ENCODE assay signal across 28 mouse cellular contexts in the genomic region with DNA sequence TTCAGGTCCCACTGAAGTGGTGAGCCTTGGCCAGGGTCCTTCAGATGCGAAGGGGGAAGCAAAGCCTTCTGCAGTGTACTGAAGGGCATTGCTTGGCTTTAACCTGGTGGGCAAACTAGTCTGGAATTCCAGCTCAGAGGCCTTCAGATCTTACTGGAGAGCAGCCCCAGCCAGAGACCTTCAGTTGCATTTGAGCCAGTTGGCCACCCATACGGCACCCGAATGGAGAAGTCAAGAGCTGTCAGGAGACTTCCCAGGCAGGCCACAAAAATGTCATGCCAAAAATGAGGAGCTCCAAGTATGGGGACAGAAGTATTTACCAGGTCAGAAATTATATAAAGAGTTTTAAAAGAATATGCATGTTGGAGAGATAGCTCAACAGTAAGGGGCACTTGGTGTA. TPM values are rescaled to one million over a fixed set of nuclear protein-coding genes. Genes with fewer than 3 reads are reported as not detected.
DNase-seq lines count a peak whose midpoint lies in the region; ATAC-seq lines count a peak whose summit lies in the region.
"Had no signal": no experiment of that assay in that cellular context is flagged by ENCODE, and none has a peak within 500 bp of the region (broad histone marks: within the 10 kb centered on the region; RNA-seq: fewer than 3 reads in every experiment).

Gene Nudt15, minus strand, starts transcription at position 192 of the 400 bp plus-strand sequence.

- no peak within 1 kb of the TSS for H3K4me3 ChIP-seq in embryonic facial prominence, embryonic 11.5 days (ENCODE audit: low read depth, low read length)
- H3K4me3 ChIP-seq in embryonic facial prominence, embryonic 10.5 days: no peak within 1 kb of the TSS
- H3K4me3 ChIP-seq in hindbrain, embryonic 11.5 days (ENCODE audit: low read depth, low read length): no peak within 1 kb of the TSS
- H3K4me3 ChIP-seq in hindbrain, embryonic 10.5 days: no peak within 1 kb of the TSS
- no peak within 1 kb of the TSS for H3K4me3 ChIP-seq in midbrain, embryonic 11.5 days (ENCODE audit: low read depth, low read length)
- H3K4me3 ChIP-seq in midbrain, embryonic 15.5 days: no peak within 1 kb of the TSS
- no peak within 1 kb of the TSS for H3K4me3 ChIP-seq in hindbrain, embryonic 14.5 days (replicated peaks; ENCODE audit: low read length)
- H3K4me3 ChIP-seq: embryonic facial prominence, embryonic 12.5 days; limb, embryonic 13.5 days; lung, embryonic 15.5 days; midbrain, embryonic 12.5 days had no signal

- no peaks in the 10 kb centered on the region for H3K36me3 ChIP-seq in embryonic facial prominence, embryonic 11.5 days (replicated peaks; ENCODE audit: control insufficient read depth, insufficient read depth, low read depth, low read length)
- no peaks in the 10 kb centered on the region for H3K36me3 ChIP-seq in embryonic facial prominence, embryonic 10.5 days (replicated peaks)
- no peaks in the 10 kb centered on the region for H3K36me3 ChIP-seq in hindbrain, embryonic 11.5 days (ENCODE audit: control insufficient read depth, insufficient read depth, low read length)
- H3K36me3 ChIP-seq in hindbrain, embryonic 10.5 days: no peaks in the 10 kb centered on the region
- H3K36me3 ChIP-seq in midbrain, embryonic 11.5 days (ENCODE audit: control insufficient read depth, insufficient read depth, low read length): no peaks in the 10 kb centered on the region
- no peaks in the 10 kb centered on the region for H3K36me3 ChIP-seq in midbrain, embryonic 15.5 days (replicated peaks)
- no peaks in the 10 kb centered on the region for H3K36me3 ChIP-seq in hindbrain, embryonic 14.5 days (replicated peaks; ENCODE audit: control insufficient read depth, insufficient read depth)
- H3K36me3 ChIP-seq: embryonic facial prominence, embryonic 12.5 days; limb, embryonic 13.5 days; lung, embryonic 15.5 days; midbrain, embryonic 12.5 days had no signal

- H3K9ac ChIP-seq in embryonic facial prominence, embryonic 11.5 days (replicated peaks; ENCODE audit: low read length): no peak within 1 kb of the TSS
- no peak within 1 kb of the TSS for H3K9ac ChIP-seq in hindbrain, embryonic 11.5 days (ENCODE audit: low read depth, low read length)
- H3K9ac ChIP-seq in midbrain, embryonic 11.5 days (ENCODE audit: low read length): no peak within 1 kb of the TSS
- H3K9ac ChIP-seq in midbrain, embryonic 15.5 days: no peak within 1 kb of the TSS
- no peak within 1 kb of the TSS for H3K9ac ChIP-seq in hindbrain, embryonic 14.5 days
- H3K9ac ChIP-seq: embryonic facial prominence, embryonic 12.5 days; limb, embryonic 13.5 days; lung, embryonic 15.5 days; midbrain, embryonic 12.5 days had no signal

- H3K9me3 ChIP-seq in embryonic facial prominence, embryonic 11.5 days (replicated peaks; ENCODE audit: control insufficient read depth, low read length): no peaks in the 10 kb centered on the region
- no peaks in the 10 kb centered on the region for H3K9me3 ChIP-seq in embryonic facial prominence, embryonic 10.5 days
- H3K9me3 ChIP-seq in hindbrain, embryonic 11.5 days (ENCODE audit: control insufficient read depth, low read length): no peaks in the 10 kb centered on the region
- no peaks in the 10 kb centered on the region for H3K9me3 ChIP-seq in hindbrain, embryonic 10.5 days
- H3K9me3 ChIP-seq in midbrain, embryonic 11.5 days (ENCODE audit: control insufficient read depth, low read length): no peaks in the 10 kb centered on the region
- H3K9me3 ChIP-seq in midbrain, embryonic 15.5 days: no peaks in the 10 kb centered on the region
- H3K9me3 ChIP-seq in hindbrain, embryonic 14.5 days (ENCODE audit: control insufficient read depth, low read length): no peaks in the 10 kb centered on the region
- H3K9me3 ChIP-seq: embryonic facial prominence, embryonic 12.5 days; limb, embryonic 13.5 days; lung, embryonic 15.5 days; midbrain, embryonic 12.5 days had no signal

- 88% methylated on average over 3 of the region's 3 CpGs for WGBS in embryonic facial prominence, embryonic 11.5 days
- 88% methylated on average over 3 of the region's 3 CpGs for WGBS in embryonic facial prominence, embryonic 10.5 days
- WGBS in hindbrain, embryonic 11.5 days: 95% methylated on average over 3 of the region's 3 CpGs
- WGBS in hindbrain, embryonic 10.5 days: 89% methylated on average over 3 of the region's 3 CpGs
- 87% methylated on average over 3 of the region's 3 CpGs for WGBS in midbrain, embryonic 11.5 days
- 87% methylated on average over 3 of the region's 3 CpGs for WGBS in midbrain, embryonic 15.5 days
- 95% methylated on average over 3 of the region's 3 CpGs for WGBS in hindbrain, embryonic 14.5 days

- no peak for DNase-seq in embryonic facial prominence, embryonic 11.5 days (ENCODE audit: low spot score)
- no peak for DNase-seq in embryonic facial prominence, embryonic 10.5 days (ENCODE audit: low spot score)
- DNase-seq in hindbrain, embryonic 11.5 days (ENCODE audit: low spot score): no peak
- DNase-seq in hindbrain, embryonic 10.5 days (ENCODE audit: low spot score): no peak
- DNase-seq in midbrain, embryonic 11.5 days (ENCODE audit: low spot score, missing footprints): no peak
- no peak for DNase-seq in hindbrain, embryonic 14.5 days (ENCODE audit: low spot score)
- DNase-seq in right cerebral cortex, postnatal 25 days: no peak
- DNase-seq: cerebellum, adult 8-10 months; cerebellum, postnatal 25 days; gastrocnemius, postnatal 25 days; heart, adult 18-20 months; heart, postnatal 4 days; kidney, adult 18-20 months; kidney, postnatal 4 days; right cerebral cortex, adult 18-20 months; right cerebral cortex, postnatal 4 days; thymus, adult 18-20 months; thymus, postnatal 25 days had no signal

- no peak for ATAC-seq in embryonic facial prominence, embryonic 11.5 days (replicated peaks; ENCODE audit: insufficient number of reproducible peaks, low FRiP score, low TSS enrichment, low read depth)
- ATAC-seq in hindbrain, embryonic 11.5 days (ENCODE audit: low FRiP score): no peak
- ATAC-seq in midbrain, embryonic 11.5 days (ENCODE audit: low FRiP score): no peak
- ATAC-seq in midbrain, embryonic 15.5 days (replicated peaks): no peak
- ATAC-seq in hindbrain, embryonic 14.5 days (ENCODE audit: low FRiP score): no peak
- ATAC-seq: Patski had no signal

- no peaks in the 10 kb centered on the region for H3K27me3 ChIP-seq in embryonic facial prominence, embryonic 11.5 days (ENCODE audit: control insufficient read depth, insufficient read depth, low read length)
- no peaks in the 10 kb centered on the region for H3K27me3 ChIP-seq in embryonic facial prominence, embryonic 10.5 days (replicated peaks; ENCODE audit: low read depth, poor library complexity, severe bottlenecking)
- no peaks in the 10 kb centered on the region for H3K27me3 ChIP-seq in hindbrain, embryonic 11.5 days (ENCODE audit: control insufficient read depth, insufficient read depth, low read length)
- H3K27me3 ChIP-seq in hindbrain, embryonic 10.5 days (ENCODE audit: insufficient read depth, poor library complexity, severe bottlenecking): no peaks in the 10 kb centered on the region
- no peaks in the 10 kb centered on the region for H3K27me3 ChIP-seq in midbrain, embryonic 11.5 days (ENCODE audit: control insufficient read depth, insufficient read depth, low read length)
- H3K27me3 ChIP-seq in midbrain, embryonic 15.5 days (replicated peaks): no peaks in the 10 kb centered on the region
- no peaks in the 10 kb centered on the region for H3K27me3 ChIP-seq in hindbrain, embryonic 14.5 days (ENCODE audit: control insufficient read depth, insufficient read depth, low read length)
- H3K27me3 ChIP-seq: embryonic facial prominence, embryonic 12.5 days; limb, embryonic 13.5 days; lung, embryonic 15.5 days; midbrain, embryonic 12.5 days had no signal

- no peaks in the 10 kb centered on the region for H3K4me1 ChIP-seq in embryonic facial prominence, embryonic 11.5 days (ENCODE audit: control insufficient read depth, insufficient read depth, low read length)
- H3K4me1 ChIP-seq in embryonic facial prominence, embryonic 10.5 days: peaks cover 5% of the 10 kb centered on the region
- H3K4me1 ChIP-seq in hindbrain, embryonic 11.5 days (replicated peaks; ENCODE audit: control insufficient read depth, insufficient read depth, low read length): no peaks in the 10 kb centered on the region
- peaks cover 8% of the 10 kb centered on the region for H3K4me1 ChIP-seq in hindbrain, embryonic 10.5 days (replicated peaks)
- H3K4me1 ChIP-seq in midbrain, embryonic 11.5 days (ENCODE audit: control insufficient read depth, insufficient read depth, low read length): 0 out of 2 replicates have a peak, but pooled peaks cover 2% of the 10 kb centered on the region
- H3K4me1 ChIP-seq in midbrain, embryonic 15.5 days: peaks cover 6% of the 10 kb centered on the region
- 0 out of 2 replicates have a peak, but pooled peaks cover 3% of the 10 kb centered on the region for H3K4me1 ChIP-seq in hindbrain, embryonic 14.5 days (replicated peaks; ENCODE audit: control insufficient read depth, insufficient read depth, low read length)
- H3K4me1 ChIP-seq: embryonic facial prominence, embryonic 12.5 days; limb, embryonic 13.5 days; lung, embryonic 15.5 days had no signal

- H3K4me2 ChIP-seq in embryonic facial prominence, embryonic 11.5 days (ENCODE audit: low read depth, low read length): no peak within 1 kb of the TSS
- H3K4me2 ChIP-seq in hindbrain, embryonic 11.5 days (replicated peaks; ENCODE audit: low read depth, low read length): no peak within 1 kb of the TSS
- no peak within 1 kb of the TSS for H3K4me2 ChIP-seq in midbrain, embryonic 11.5 days
- H3K4me2 ChIP-seq in midbrain, embryonic 15.5 days: no peak within 1 kb of the TSS
- no peak within 1 kb of the TSS for H3K4me2 ChIP-seq in hindbrain, embryonic 14.5 days (replicated peaks)
- H3K4me2 ChIP-seq: embryonic facial prominence, embryonic 12.5 days; heart, embryonic 11.5 days; limb, embryonic 13.5 days; liver, embryonic 11.5 days; lung, embryonic 15.5 days; midbrain, embryonic 12.5 days had no signal

- H3K27ac ChIP-seq in embryonic facial prominence, embryonic 11.5 days (replicated peaks; ENCODE audit: low read depth, low read length): no peak within 1 kb of the TSS
- H3K27ac ChIP-seq in embryonic facial prominence, embryonic 10.5 days (replicated peaks): no peak within 1 kb of the TSS
- no peak within 1 kb of the TSS for H3K27ac ChIP-seq in hindbrain, embryonic 11.5 days (ENCODE audit: low read depth, low read length)
- no peak within 1 kb of the TSS for H3K27ac ChIP-seq in hindbrain, embryonic 10.5 days
- H3K27ac ChIP-seq in midbrain, embryonic 11.5 days (ENCODE audit: low read depth, low read length): no peak within 1 kb of the TSS
- no peak within 1 kb of the TSS for H3K27ac ChIP-seq in midbrain, embryonic 15.5 days
- no peak within 1 kb of the TSS for H3K27ac ChIP-seq in hindbrain, embryonic 14.5 days
- H3K27ac ChIP-seq: embryonic facial prominence, embryonic 12.5 days; kidney, postnatal 0 days; limb, embryonic 13.5 days; lung, embryonic 15.5 days; midbrain, embryonic 12.5 days; stomach, postnatal 0 days had no signal

RNA-seq across cellular contexts. Expression of gene Nudt15, which starts in this region (rescaled TPM):
- polyA plus RNA-seq in embryonic facial prominence, embryonic 11.5 days (2014; fragmentation: Nextera tagmentation; extraction: Ambion mirVana): 9.8 and 10.0 TPM in 2 replicates
- 6.9 and 8.5 TPM in 2 replicates for polyA plus RNA-seq in embryonic facial prominence, embryonic 10.5 days (2016; fragmentation: Nextera tagmentation; extraction: Ambion mirVana)
- 10.2 and 11.3 TPM in 2 replicates for polyA plus RNA-seq in hindbrain, embryonic 11.5 days (2014; fragmentation: Nextera tagmentation; extraction: Ambion mirVana)
- polyA plus RNA-seq in hindbrain, embryonic 10.5 days (2016; fragmentation: Nextera tagmentation; extraction: Ambion mirVana): 8.6 and 8.8 TPM in 2 replicates
- 10.8 and 11.4 TPM in 2 replicates for polyA plus RNA-seq in midbrain, embryonic 11.5 days (2014; fragmentation: Nextera tagmentation; extraction: Ambion mirVana)
- polyA plus RNA-seq in midbrain, embryonic 15.5 days (2015; fragmentation: Nextera tagmentation; extraction: Ambion mirVana): 7.1 and 8.2 TPM in 2 replicates
- 10.3 and 11.2 TPM in 2 replicates for polyA plus RNA-seq in hindbrain, embryonic 14.5 days (2014; fragmentation: Nextera tagmentation; extraction: Ambion mirVana)
